Mouse (Mus musculus): ENCODE measurements around the gene C1qb. TPM values are rescaled to one million over a fixed set of nuclear protein-coding genes. Genes with fewer than 3 reads are reported as not detected.
A peak's percentile ranks its signal among the peaks of the same experiment; 100 is the strongest.

Gene C1qb
- polyA plus RNA-seq, 1 experiment = 65.1 TPM

DNA sequence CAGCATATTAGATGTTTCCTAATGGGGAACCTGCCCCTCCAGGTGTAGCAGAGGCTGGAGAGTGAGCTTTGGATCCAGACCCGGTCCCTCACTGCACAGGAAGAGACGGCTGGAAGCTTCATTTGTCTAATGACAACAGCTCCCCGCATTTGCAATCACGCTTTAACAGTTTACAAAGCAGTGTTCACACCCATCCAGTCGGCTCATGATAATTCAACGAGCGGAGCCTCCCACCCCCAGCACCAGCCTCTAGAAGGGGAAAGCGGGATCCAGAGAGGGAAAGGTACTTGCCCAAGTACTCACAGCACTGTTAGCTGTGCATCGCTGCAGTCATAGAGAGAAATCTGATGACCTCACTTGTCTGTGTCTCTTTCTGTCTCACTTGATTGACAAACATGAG is 47.5 kb downstream of the C1qb start:
- WGBS = 56% methylated on average over 9 of the region's 9 CpGs
- Histone ChIP-seq H3K4me1 (ENCODE audit: control insufficient read depth, insufficient read depth, low read length) (no peaks in the 10 kb centered on the region; the same call in 1 of the 2 replicates), H3K4me3 (replicated peaks; ENCODE audit: extremely low read depth, low read depth, low read length) (no peak overlapping the region)
- TF ChIP-seq CTCF (IDR thresholded peaks at IDR 0.05; ENCODE audit: insufficient read depth, low read length) (no peak), POLR2A (IDR thresholded peaks at IDR 0.05; ENCODE audit: borderline replicate concordance, extremely low read depth, low read depth, low read length) (no peak)
- no peak for DNase-seq

DNA sequence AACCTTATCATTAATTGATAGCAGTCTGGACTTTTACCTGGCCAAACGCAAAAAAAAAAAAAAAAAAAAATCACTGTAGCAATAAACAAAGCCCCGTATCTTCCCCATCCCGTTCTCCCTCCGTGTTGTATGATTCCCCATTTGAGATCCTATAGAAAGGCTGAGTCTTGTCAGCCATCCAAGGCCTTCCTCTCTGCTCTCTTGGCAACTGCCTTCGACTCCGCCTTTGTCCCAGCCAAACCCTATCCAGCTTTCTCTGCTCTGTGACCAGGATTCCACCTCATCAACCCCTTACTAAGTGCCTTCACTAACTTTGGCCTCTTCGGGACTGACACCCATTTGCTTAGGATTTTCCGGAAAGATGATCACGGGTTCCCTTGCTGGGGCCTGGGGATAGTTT is 48.0 kb downstream of the C1qb start:
- no peaks in the 10 kb centered on the region; the same call in 1 of the 2 replicates for H3K4me1 ChIP-seq (ENCODE audit: control insufficient read depth, insufficient read depth, low read length)
- DNase-seq = no peak
- no peak overlapping the region for H3K4me3 ChIP-seq (replicated peaks; ENCODE audit: extremely low read depth, low read depth, low read length)
- TF ChIP-seq CTCF (IDR thresholded peaks at IDR 0.05; ENCODE audit: insufficient read depth, low read length) = no peak
- no peak for TF ChIP-seq POLR2A (IDR thresholded peaks at IDR 0.05; ENCODE audit: borderline replicate concordance, extremely low read depth, low read depth, low read length)
- WGBS = 67% methylated on average over 9 of the region's 9 CpGs

DNA sequence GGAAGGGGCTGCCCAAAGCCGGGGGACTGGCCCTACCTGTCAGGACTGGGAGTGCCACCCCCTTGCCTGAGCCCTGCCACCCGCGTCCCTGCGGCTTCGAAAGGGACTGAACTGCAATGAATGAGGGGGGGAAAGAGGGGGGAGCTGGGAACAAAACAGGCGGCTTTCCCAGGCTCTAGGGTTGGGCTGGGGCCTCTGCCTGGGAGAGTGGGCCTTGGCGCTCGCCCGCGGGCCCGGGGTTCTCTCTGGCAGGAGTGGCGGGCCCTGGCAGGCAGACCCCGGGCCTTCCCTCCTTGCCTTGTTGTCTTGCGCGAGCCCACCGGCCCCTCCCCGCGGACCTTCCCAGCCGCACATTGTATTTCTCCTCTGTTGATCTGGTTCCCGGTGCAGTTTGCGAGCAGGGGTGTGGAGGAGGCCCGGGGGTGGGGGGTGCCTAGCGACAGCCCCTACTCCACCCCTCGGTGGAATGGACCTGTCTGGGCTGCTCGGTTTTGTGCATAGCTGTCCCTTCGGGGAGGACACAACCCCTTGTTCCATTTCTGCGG is 49.5 kb downstream of the C1qb start:
- DNase-seq = no peak
- no peaks in the 10 kb centered on the region; the same call in 1 of the 2 replicates for H3K4me1 ChIP-seq (ENCODE audit: control insufficient read depth, insufficient read depth, low read length)
- TF ChIP-seq CTCF (IDR thresholded peaks at IDR 0.05; ENCODE audit: insufficient read depth, low read length) (no peak), POLR2A (IDR thresholded peaks at IDR 0.05; ENCODE audit: borderline replicate concordance, extremely low read depth, low read depth, low read length) (no peak)
- WGBS = 3% methylated on average over 27 of the region's 27 CpGs
- H3K4me3 ChIP-seq (replicated peaks; ENCODE audit: extremely low read depth, low read depth, low read length) = no peak overlapping the region

DNA sequence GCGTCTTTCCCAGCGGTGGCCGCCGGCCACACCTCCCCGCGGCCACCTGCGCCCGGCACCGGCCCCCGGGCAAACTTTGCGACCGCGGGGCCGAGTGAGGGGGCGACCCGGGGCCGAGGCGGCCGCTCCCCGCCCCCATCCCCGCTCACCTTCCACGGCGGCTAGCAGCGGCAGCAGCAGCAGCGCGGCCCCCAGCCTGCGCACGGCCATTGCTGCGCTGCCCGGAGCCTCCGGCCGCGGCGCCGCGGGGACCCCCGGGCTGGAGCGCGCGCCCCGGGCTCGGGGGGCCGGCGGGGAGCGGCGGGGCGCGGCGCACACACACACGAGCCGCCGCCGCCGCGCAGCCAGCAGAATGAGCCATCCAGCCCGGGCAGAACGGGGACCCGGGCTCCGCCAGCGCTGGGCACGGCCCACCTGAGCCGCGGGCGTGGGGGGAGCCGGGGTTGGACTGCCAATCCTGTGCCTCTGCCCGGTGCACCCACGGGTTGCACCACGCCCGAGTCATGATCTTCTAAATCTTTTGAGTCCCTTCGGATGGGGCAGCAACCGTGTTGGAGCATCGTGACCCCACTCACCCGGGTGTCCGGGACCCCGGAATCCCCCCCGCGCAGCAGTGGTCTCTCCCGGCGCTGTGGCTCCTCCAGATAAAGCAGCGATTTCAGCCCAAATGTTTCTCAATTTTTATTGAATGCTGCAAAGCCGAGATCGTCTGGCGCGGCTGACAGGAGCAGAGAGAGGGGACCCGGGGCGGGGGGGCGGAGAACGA is 50.2 kb downstream of the C1qb start, which contains the start of gene Ephb2:
TSS of gene Ephb2 (minus strand) at position 368 of the 766 bp plus-strand sequence.
- Histone ChIP-seq H3K4me3 (replicated peaks; ENCODE audit: extremely low read depth, low read depth, low read length) (peak within 1 kb of the TSS; percentile 21), H3K4me1 (ENCODE audit: control insufficient read depth, insufficient read depth, low read length) (no peaks in the 10 kb centered on the region; the same call in 1 of the 2 replicates)
- WGBS = 1% methylated on average over 87 of the region's 88 CpGs
- TF ChIP-seq POLR2A (IDR thresholded peaks at IDR 0.05; ENCODE audit: borderline replicate concordance, extremely low read depth, low read depth, low read length) = no peak
- TF ChIP-seq CTCF (IDR thresholded peaks at IDR 0.05; ENCODE audit: insufficient read depth, low read length) = no peak
- peak; percentile 61 for DNase-seq

DNA sequence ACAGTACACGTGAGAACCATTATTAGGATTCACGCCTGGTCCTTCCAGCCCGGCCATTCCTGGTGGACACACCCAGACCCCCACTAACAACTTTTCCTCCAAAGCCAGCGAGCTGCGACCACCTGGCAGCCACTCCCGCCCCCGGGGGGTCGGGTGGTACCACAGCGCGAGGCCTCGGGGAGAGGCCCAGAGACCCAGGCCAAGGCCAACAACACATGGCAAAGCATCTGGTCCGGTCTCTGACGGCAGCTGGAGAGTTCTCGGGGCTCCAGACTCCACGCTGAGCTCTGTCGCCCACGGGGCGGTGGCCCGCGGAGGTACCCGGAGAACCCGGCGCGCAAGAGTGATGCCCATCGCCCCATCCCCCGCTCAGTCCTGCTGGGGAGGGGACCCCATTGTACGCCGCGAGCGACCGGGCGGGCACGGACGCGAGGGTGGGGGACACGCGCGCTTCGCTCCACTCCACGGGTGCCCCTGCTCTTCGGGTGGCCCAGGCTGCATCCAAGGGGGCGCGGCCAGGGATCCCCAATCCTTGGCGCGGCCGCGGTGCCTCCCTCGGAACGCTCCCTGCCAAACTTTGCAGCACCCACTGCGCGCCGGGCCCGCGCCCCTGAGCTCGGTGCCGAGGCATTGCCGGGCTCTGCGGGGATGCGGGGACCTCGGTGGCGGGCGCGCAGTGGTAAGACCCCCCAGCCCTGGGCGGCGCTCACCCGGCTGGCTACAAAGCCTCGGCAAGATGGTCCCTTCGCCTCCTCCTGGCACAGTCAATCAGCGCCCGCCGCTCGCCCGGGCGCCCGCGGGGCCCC is 51.0 kb downstream of the C1qb start:
- H3K4me3 ChIP-seq (replicated peaks; ENCODE audit: extremely low read depth, low read depth, low read length) = no peak overlapping the region
- 2% methylated on average over 76 of the region's 76 CpGs for WGBS
- H3K4me1 ChIP-seq (ENCODE audit: control insufficient read depth, insufficient read depth, low read length) = no peaks in the 10 kb centered on the region; the same call in 1 of the 2 replicates
- TF ChIP-seq POLR2A (IDR thresholded peaks at IDR 0.05; ENCODE audit: borderline replicate concordance, extremely low read depth, low read depth, low read length) = no peak
- TF ChIP-seq CTCF (IDR thresholded peaks at IDR 0.05; ENCODE audit: insufficient read depth, low read length) = no peak
- DNase-seq = no peak

DNA sequence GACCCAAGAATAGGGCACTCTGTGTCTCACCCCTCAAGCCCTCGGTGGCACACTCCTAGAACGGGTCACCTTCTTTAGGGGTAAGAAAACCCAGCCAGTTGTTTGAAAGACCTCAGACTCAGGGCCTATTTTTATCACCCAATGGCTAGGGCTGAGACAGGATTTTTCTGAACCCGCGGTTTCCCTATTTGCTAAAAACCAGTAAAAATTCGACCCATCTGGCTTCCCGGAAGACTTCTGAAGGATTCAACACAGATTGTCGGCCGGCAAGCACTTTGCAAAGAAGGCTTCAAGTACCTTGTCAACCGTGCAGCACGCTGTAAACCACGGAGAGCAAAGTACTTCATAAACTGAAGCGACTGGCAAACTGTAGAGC is 51.6 kb downstream of the C1qb start:
- no peak for DNase-seq
- TF ChIP-seq POLR2A (IDR thresholded peaks at IDR 0.05; ENCODE audit: borderline replicate concordance, extremely low read depth, low read depth, low read length) = no peak
- TF ChIP-seq CTCF (IDR thresholded peaks at IDR 0.05; ENCODE audit: insufficient read depth, low read length) = no peak
- no peak overlapping the region for H3K4me3 ChIP-seq (replicated peaks; ENCODE audit: extremely low read depth, low read depth, low read length)
- no peaks in the 10 kb centered on the region; the same call in 1 of the 2 replicates for H3K4me1 ChIP-seq (ENCODE audit: control insufficient read depth, insufficient read depth, low read length)
- WGBS = 13% methylated on average over 12 of the region's 12 CpGs

DNA sequence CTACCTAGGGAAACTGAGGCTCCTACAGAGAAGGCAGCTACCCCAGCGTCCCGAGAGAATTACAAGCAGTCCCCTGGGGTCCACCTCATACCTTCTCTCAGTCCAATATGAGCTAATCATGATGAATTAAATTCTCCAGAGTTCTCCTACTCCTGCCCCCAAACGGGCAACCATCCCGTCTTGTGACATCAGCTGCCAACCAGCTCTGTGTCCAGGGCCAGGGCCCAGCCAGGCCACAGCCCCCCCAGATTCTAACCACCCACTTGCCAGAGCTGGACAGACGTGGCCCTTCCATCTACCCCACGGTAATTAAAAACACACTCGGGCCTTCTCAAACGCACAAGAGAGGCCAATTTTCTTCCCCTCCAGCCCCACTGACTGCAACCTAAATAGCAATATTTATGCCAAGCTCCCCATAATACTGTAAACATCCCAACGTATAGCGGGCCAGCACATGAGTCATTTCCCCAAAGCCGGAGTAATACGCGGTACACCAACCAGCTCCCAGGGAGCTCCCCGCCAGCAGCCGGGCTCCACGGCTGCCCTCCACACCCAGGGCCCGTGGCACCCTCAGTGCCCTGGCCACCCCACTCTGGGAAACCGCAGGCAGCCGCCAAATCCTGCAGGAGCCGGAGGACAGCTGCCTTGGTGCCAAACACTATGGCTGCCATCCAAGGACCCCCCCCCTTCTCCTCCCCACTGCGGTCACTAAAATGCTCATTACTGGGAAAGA is 52.2 kb downstream of the C1qb start:
- WGBS = 49% methylated on average over 21 of the region's 21 CpGs
- no peak for DNase-seq
- TF ChIP-seq CTCF (IDR thresholded peaks at IDR 0.05; ENCODE audit: insufficient read depth, low read length) (no peak), POLR2A (IDR thresholded peaks at IDR 0.05; ENCODE audit: borderline replicate concordance, extremely low read depth, low read depth, low read length) (no peak)
- Histone ChIP-seq H3K4me3 (replicated peaks; ENCODE audit: extremely low read depth, low read depth, low read length) (no peak overlapping the region), H3K4me1 (ENCODE audit: control insufficient read depth, insufficient read depth, low read length) (no peaks in the 10 kb centered on the region; the same call in 1 of the 2 replicates)

DNA sequence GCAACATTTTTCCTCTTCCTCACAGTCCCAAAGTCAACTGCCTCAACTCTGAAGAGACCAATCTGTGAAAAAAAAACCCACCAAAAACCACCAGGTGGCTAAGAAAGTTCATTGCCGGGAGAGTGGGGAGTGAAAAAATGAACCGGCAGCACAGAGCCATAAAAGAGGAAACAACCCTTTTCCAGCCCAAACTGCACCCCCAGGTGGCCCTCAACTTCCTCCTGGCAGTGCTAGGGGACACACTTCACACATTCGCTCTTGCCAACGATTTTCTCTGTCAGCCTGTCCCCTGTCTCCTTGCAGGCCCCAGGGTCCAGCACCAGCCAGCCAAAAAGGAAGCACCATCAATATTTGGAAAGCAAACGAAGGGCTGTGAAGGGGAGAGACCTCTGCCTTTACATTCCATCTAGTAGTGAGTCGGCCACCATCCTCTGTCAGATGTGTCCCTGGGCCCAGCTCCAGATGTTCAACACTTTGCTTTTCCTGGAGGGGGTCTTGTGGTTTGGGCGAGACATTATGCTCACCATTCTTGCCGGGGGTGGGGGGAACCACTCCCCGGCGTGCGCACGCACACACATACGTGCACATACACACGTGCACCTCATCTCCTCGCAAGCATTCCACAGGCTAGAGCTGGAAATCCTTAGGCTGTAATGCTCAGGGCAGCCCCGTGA is 53.3 kb downstream of the C1qb start:
- 62% methylated on average over 16 of the region's 16 CpGs for WGBS
- Histone ChIP-seq H3K4me1 (ENCODE audit: control insufficient read depth, insufficient read depth, low read length) (no peaks in the 10 kb centered on the region; the same call in 1 of the 2 replicates), H3K4me3 (replicated peaks; ENCODE audit: extremely low read depth, low read depth, low read length) (no peak overlapping the region)
- TF ChIP-seq POLR2A (IDR thresholded peaks at IDR 0.05; ENCODE audit: borderline replicate concordance, extremely low read depth, low read depth, low read length) (no peak), CTCF (IDR thresholded peaks at IDR 0.05; ENCODE audit: insufficient read depth, low read length) (no peak)
- no peak for DNase-seq

Data from lung, adult 2 months (tissue).